Mouse (Mus musculus) adrenal gland (tissue): ENCODE measurements around the gene Gm49661.

Experiments
- intact Hi-C: fragments of 180-260 bp; cut with DNase I; formaldehyde crosslinking; loops from one replicate; pipeline ENCODE4 v1.15.1; 2025

Gene Gm49661

DNA sequence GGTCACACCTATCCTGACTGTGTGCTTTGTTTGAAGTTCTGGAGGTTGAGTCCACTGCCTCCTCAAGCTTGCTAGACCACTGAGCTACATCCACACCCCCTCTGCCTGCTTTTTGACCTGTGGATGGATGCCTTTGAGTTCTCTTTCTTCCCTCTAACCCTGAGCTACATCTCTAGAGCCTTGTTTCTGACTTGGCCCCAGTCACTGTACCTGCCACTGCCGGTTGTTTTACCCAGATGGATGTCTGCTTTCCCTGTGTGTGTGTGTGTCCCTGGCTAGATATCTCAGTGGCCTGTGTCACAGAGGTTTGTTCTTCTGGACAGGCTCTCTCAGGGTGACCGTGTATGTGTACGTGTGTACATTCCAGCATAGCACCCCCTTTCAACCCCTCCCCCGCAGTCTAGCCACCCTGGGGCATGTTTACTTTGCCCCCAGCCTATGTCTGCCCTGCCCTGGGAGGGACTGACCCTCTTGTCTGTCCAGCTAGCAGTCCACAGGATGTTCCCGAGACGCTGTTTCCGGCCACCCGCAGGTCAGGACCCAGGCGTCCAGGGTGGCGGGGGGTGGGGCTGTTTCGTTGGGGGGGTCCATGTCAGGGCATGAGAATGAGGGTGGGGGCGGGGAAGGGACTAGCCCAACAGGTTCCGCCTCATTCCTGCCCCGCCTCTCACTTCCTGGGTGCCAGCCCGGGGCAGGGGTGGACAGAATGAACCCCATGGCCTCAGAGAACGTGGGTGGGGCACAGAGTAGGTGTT, 15.2 kb upstream of the Gm49661 start:
- intact Hi-C loops: no loop called here

DNA sequence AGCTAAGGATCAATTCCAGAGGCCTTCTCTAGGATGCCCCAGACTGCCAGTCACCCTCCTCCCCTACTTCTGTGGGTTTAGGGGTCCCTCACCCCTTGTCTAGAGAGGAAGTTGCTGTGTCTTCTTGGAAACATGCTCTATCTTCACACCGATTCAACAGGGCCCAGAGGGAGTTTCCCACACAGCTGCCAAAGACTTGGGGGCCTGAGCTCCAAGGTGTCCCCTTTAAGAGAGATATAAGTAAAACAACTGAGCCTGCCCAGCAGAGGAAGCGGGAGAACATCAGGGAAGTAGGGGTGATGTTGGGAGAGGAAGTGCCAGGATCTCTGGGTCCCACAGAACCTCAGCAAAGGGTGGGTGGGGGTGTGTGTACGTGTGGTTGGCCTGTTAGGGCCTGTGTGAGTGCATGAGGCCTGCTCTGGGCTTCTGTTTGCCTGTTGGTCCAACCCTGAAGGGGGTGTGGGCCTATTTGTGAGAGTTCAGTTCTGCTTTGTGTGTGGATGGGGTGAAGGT, 13.3 kb upstream of the Gm49661 start:
- intact Hi-C loops: no loop called here

DNA sequence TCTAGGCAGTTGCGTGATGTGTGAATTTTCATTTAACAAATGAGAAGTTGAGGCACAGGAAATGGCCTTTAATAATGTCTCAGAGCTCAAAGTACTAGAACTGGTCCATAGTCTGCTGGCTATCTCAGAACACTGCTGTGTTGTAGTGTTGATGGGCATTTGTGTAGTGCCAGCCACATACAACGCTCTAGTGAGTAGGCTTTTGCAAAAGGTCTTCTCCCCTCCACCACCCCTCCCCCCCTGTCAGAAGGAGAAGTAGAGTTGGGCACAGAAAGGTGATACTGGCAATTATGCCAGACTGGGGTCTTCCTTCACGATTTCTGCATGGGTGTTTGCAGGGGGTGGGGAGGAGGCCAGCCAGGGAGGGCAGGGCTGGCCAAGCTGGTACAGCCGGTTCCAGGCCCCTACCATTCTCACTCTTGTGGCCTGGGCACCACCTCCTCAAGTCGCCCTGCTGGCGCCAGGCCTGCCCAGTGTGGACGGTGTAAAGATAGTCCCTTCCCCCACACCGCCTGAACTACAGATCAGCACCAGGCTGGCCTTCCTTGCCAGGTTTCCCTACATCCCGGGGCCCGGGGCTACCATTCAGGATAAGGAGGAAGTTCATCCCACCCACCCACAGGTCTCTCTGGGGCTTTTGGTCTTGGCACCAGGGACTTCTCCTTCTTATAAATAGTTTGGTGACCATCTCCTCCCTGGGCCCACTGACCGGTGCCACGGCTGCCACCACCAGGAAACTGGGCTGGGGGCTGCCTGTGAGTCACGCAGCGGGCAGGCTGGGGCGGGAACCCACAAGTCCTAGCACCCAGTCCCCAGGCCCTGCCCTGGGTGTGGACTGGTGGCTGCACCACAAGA, 12.6 kb upstream of the Gm49661 start:
- intact Hi-C loops: no loop called here

- intact Hi-C loops: no loop called here
Measured at GRCm38 (mm10) chr8:84980622-84981358, 11.6 kb upstream of the Gm49661 start.

- intact Hi-C loops: loop anchor here (5.0 kb wide), 1 partner anchor 47 kb away; the partner anchor contains the start of genes Asna1 and Trir
Measured at GRCm38 (mm10) chr8:84979599-84980421, 10.6 kb upstream of the Gm49661 start.

DNA sequence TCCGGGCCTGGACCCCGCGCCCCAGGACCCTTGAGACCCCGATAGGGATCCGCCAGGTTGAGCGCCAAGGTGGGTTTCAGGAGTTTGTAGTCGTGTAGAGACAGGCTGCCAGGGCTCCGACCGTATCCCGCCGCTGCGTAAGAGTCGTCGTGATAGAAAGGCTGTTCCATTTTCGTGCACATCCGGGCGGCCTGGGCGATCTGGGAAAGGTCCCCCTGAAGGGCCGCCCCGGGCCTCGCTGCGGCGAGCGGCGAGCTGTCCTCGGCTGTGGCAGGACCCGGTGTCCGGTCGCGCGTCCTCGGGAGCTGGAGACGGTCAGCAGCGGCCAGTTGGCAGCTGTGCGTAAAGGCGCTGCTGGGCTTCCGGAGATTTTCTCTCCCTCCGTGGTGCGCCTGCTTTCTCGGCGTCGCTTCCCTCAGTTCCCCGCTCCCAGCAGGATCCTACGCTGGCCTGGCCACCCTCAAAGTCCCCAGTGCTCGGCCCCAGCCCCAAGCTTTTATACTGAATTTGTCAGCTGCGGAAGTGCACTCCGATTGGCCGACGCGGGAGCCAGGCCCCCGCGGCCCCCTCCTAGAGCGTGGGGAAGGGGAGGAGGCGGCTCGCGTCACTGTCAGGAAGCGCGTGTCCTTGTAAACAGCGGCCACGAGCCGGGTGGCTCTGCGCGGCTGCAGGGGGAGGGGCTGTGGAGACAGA, 9.2 kb upstream of the Gm49661 start, which contains the start of gene Junb:
Gene Junb, minus strand, starts transcription at position 471 of the 693 bp plus-strand sequence.
- intact Hi-C loops: loop anchor here (5.0 kb wide), 1 partner anchor 49 kb away; the partner anchor contains the start of genes Asna1 and Trir

- intact Hi-C loops: loop anchor here (5.0 kb wide), 1 partner anchor 50 kb away; the partner anchor contains the start of genes Asna1 and Trir
Measured at GRCm38 (mm10) chr8:84977435-84978247, 8.4 kb upstream of the Gm49661 start.

DNA sequence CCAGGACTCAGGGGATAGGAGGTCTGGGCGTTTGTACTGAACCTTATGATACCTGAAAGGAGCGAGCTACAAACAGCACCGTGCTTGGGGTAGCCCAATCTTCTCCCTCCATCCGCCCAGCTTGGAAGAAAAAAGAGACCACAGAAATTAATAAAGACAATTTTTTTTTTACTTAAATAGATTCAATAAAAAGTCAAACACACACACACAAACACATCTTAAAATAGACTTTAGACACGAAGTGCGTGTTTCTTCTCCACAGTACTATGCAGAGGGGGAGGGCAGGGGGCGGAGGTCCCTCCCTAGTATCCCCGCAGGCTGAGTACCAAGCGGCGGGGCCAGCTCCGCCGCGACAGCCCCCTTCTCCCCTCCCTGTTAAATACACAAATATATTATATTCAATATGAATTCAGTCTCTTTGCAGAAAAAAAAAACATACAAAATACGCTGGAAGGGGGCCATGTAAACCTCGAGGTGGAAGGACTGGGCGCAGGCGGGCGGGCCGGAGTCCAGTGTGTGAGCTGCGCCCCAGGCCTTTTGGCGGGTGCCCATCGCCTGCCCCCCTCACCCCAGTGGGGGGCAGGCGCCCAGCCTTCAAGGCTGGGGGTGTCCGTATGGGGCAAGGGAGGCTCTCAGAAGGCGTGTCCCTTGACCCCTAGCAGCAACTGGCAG, 7.7 kb upstream of the Gm49661 start:
- intact Hi-C loops: loop anchor here (5.0 kb wide), 1 partner anchor 50 kb away; the partner anchor contains the start of genes Asna1 and Trir

- intact Hi-C loops: loop anchor here (5.0 kb wide), 1 partner anchor 51 kb away; the partner anchor contains the start of genes Asna1 and Trir
Measured at GRCm38 (mm10) chr8:84976031-84976762, 7.0 kb upstream of the Gm49661 start.

- intact Hi-C loops: loop anchor here (5.0 kb wide), 1 partner anchor 52 kb away; the partner anchor contains the start of genes Asna1 and Trir
Measured at GRCm38 (mm10) chr8:84975434-84975833, 6.2 kb upstream of the Gm49661 start.

GRCm38 (mm10) chr8:84974543-84975142, 5.4 kb upstream of the Gm49661 start:
- intact Hi-C loops: loop anchor here (1.0 to 5.0 kb wide), 2 partner anchors 16 to 53 kb away; partner anchors contain the start of genes Asna1, Hook2 and Trir

DNA sequence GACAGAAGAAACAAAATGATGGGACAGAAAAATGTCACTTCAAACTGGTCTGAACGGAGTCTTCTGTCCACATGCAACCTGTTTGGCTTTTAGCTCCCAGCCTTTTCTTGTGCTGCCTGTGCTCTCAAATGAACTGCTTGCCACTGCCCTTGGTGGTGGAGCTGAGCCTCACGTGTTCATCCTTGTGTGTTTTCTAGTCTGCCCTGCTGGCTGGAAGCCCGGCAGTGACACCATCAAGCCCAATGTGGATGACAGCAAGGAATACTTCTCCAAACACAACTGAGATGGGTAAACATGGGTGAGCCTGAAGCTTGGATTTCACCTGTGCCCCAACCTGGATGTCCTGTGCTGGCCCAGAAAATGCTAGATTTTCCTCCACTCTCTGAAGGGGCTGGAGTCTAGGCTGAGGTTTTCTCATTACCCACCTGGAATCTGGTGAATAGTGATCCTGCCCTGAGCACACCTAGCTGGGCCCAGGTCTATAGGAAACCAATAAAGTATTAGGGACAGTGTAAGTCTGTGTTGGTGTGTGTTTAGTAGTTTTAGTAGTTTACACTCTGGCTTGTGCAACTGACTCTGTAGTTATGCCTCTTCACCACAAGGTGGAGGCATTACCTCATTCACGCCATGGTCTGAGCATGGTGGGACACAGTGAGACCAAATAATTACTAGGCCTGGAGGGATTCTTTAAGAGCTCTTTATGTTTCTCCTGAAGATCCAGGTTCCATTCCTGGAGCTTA, 4.7 kb upstream of the Gm49661 start:
- intact Hi-C loops: loop anchor here (1.0 kb wide), 1 partner anchor 16 kb away; the partner anchor contains the start of gene Hook2

- intact Hi-C loops: no loop called here
Measured at GRCm38 (mm10) chr8:84973079-84973478, 3.8 kb upstream of the Gm49661 start.

DNA sequence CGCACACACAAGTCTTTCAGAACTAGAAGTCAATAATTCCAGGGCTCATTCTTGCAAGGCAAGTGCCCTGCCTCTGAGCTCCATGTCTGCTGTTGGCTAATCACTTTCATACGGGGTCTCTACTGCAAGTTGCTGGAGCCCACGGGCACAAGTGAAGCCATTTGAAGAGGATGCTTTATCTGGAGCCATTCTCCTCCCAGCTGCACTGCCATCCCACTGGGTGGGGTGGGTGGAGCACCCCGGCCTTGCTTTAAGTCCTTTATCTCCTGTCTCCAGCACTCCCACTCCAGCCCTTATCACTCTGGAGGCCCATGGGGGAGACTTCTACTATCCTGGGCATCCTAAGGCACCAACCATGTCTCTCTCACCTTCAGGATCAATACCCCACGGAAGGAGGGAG, 1.7 kb upstream of the Gm49661 start:
- intact Hi-C loops: no loop called here

- intact Hi-C loops: no loop called here
Measured at GRCm38 (mm10) chr8:84970135-84970790, 1.0 kb upstream of the Gm49661 start.
